Mouse (Mus musculus) brain, embryonic 14.5 days (tissue): ENCODE measurements around the gene Rbm5.
A peak's percentile ranks its signal among the peaks of the same experiment; 100 is the strongest.

Experiments used
- CTCF ChIP-seq: fragments of 200-500 bp; IDR thresholded peaks from 2 replicates; pipeline ENCODE4 v1.5.1; 2012; ENCODE audit warnings: inconsistent platforms, mild to moderate bottlenecking, moderate library complexity, borderline replicate concordance; ENCODE audit not compliant: insufficient read depth, insufficient read length; ENCODE audit errors: extremely low read depth
- POLR2A ChIP-seq: fragments of 200-500 bp; IDR thresholded peaks from 2 replicates; pipeline ENCODE4 v1.6.1; 2012; ENCODE audit warnings: mild to moderate bottlenecking, inconsistent platforms, borderline replicate concordance; ENCODE audit not compliant: poor library complexity, insufficient read depth, insufficient read length, severe bottlenecking; ENCODE audit errors: extremely low read depth

DNA sequence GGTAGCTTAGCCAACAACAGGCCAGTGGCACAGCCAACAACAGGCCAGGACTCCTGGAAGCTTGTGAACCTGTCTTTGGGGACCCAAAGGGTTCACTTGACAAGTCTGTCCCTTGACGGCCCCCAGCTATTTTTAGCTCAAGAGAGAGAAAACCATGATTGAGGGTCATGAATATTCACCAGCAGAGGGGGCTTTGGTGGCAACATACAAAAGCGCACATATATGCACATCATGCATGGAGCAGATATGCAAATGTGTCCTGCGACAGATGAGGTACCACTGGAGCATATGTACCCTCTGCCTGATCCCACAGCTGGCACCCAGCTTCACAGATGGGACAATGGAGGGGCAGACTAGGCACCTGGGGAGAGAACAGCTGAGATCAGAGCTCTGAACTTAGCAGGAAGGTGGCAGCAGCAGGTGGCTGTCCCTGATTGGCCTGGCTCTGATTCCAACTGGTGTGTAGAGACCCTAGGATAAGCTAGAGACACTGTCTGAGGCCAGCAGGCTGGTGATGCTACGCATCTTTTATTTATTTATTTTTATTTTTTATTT, 77.3 kb downstream of the Rbm5 start:
- TF ChIP-seq CTCF (peak; percentile 2; the same call in 1 of the 2 replicates), POLR2A (no peak)
